Mouse (Mus musculus): ENCODE measurements around the gene Lhfp.

The Lhfp gene

DNA sequence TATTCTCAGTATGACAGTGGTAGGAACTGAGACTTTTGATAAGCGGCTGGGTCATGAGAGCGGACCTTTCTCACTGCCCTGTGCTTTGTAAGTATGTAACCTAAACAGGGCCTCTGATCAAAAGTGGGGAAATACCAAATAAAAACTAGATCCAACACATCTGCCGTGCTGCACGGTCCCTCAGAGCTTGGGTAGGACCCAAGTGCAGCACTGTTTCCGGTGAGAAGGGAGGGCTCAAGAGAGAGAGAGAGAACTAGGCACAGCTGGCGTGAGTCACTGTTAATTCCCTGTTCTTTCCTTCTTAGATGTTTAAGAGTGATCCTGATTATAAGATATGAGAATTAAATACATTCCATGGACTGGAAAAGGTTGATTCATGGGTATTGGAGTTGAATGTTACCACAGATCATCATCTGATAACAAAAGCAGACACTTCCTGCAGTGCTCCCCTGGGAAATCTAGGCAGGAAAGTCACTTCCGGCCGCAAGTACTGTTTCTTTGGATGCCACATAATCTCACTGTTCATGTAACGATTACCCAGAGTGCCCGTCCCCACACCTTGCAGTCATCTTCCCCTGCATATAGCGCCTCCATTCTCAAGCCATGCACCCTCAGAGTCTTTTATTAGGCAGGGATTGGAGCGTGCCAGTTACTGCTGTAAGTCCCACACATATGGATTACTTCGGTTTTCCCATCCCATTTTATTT is 243.3 kb downstream of the Lhfp start:
- DNase-seq, result peak; percentile 40

- DNase-seq, result no peak
Measured at GRCm38 (mm10) chr3:53288662-53289061, 247.3 kb downstream of the Lhfp start.

DNA sequence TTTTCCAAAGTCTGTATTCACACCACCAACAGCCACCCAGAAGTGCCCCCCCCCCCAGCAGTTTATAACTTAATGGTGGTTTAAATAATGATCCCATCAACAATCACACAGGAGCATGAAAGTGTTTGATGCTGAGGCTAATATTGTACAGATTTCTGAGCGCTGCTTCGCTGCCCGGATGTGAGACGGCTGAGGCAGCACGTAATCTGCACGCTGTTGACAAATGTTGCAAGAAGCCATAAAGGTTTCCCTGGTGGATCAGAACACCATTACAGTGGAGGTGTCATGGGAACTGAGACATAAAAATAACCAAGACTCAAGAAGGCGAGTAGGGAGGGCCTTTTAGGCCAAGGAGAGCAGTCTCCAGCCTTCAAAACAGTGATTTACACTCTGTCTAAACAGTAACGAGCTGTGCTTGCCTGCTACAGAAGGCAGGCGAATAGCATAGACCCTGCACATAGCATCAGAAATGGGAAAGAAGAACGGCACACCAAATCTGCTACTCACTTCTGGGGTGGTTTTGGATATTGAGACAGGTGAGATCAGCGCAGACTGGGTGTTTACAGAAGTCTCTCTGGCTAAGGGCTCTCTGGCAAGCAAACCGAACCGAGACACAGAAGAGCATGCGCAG is 248.4 kb downstream of the Lhfp start:
- no peak for DNase-seq

DNA sequence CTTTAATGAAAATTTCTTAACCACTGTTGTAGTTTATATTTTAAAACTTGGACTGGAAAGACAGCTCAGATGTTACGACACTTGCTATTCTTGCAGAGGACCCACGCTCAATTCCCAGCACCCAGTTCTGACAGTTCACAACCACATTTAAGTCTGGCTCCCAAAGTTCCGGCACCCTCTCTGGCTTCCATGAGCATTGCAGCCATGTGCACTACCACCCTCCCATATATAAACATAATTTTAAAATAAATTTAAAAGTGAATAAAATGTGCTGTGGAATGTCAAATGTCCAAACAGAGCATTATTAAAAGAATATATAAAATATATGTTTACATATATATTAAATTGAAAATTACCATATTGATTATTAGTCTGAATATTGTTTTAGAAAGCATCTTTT is 249.9 kb downstream of the Lhfp start:
- DNase-seq, result no peak

DNA sequence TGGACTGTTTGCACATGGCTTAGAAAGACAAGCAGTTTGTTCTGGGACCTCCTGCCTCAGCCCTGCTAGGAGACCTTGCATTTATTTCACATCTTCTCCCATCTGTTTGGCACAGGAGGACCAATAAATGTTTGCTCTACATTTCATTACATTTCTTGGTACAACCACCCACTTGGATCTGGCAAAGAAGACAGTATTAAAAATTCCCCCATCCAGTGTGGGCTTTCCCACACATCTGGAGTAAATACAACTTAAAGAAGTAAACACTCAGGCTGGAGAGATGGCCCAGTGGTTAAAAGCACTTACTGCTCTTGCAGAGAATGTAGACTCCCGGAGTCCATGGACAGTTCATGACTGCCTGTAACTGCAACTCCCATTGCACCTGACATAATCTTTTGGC is 250.6 kb downstream of the Lhfp start:
- no peak for DNase-seq

DNA sequence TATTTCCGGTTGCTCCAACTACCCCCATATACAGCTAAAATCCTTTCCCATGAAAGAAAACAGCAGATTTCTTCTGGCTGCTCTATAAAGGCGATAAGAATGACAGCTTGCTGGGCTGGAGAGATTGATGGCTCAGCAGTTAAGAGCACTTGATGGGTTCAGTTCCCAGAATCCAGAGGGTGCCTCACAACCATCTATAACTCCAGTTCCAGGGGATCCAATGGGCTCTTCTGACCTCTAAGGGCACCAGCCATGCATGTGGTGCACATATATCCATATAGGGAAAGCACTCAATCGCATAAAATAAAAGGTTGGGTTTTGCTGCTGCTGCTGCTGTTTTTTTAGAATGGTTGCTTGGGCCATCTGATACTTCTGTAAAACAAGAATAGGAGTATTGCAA is 251.1 kb downstream of the Lhfp start:
- no peak for DNase-seq

- DNase-seq, result no peak
Measured at GRCm38 (mm10) chr3:53292979-53293378, 251.7 kb downstream of the Lhfp start.

GRCm38 (mm10) chr3:53293901-53294433 is 252.6 kb downstream of the Lhfp start:
- DNase-seq, result no peak

GRCm38 (mm10) chr3:53294855-53295254 is 253.5 kb downstream of the Lhfp start:
- no peak for DNase-seq

DNA sequence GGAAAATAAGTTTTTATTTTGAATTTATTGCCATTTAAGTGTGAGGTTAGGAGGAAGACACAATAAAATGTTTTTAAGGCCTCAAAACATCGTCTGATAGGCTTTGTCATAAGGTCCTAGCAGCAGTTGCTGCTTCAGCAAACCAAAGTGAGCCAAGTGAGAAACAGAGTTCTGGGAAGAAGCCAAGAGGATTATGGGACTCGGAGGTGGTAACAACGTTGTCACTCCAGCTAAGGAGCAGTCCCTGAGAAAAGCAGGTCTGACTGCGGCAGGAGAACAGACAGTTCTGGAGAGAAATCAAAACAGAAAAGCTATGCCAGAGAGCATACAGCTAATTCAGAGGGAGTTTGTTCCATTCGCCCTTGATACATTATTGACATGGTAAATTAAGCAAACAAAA is 260.5 kb downstream of the Lhfp start:
- no peak for DNase-seq

DNA sequence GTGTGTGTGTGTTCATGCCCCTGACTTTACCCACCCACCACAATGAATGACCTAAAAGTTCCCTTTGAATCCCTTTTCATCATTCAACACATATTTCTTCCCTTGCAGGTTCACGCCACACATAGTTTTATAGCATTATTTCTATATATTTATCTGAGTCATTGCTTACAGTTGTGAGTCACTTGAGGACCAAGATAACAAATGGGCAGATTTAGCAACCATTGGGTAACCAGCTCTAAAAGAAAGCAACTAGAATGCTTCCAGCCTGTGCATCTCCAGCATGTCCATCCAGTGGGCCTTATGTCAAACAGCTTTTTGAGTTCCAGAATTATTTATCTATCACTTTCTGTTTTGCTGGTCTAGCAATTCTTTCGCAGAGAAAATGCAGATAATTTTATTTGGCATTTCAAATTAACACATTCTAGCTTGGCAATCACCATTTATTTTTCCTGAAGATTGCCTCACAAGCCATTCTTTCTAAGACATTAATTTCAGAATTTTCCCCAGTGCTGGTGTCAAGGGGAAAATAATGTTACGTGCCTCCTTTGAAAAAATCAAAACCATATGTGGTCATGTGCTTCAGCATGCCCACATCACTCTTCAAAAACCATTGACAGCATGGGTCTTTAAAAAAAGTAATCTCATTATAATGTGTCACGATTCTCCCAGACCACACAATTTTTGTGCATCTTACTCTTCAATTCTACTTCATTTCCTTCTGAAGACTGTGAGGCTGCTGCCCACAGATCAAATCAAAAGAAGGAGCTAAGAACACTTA is 263.0 kb downstream of the Lhfp start:
- DNase-seq, result no peak

DNA sequence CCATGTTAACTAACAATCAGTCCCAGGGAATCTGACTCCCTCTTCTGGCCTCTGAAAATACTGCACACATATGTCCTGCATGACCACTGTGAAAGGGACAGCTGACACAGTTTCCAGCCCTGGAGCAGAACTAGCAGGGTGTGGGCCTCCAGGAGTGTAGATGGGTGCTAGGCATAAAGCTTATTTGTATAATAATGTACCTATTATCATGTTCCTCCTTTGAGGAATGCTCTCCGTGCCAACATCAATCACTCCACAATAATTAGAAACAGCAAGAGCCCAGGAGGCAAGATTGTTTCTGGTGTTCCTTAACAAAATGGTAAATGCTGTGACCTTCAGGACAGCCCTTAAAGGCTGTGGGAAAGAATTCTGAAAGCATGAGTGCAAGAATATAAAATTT is 264.5 kb downstream of the Lhfp start:
- DNase-seq, result no peak

DNA sequence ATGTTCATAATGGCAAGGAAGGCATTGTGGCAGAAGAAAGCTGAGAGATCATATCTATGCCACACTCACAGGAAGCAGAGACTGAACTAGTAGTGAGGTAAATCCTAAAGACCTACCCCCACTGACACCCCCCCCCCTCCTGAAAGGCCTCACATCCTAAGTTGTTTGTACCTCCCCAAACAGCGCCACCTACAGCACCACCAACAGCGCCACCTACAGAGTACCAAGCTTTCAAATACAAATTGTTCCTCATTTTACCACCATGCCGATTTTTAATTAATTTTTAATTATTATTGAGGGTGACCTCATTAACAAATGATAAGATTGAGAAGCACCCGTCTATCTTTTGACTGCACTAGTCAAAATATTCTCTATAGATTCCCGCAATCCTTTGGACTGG is 267.3 kb downstream of the Lhfp start:
- DNase-seq, result no peak

GRCm38 (mm10) chr3:53310093-53310492 is 268.8 kb downstream of the Lhfp start:
- DNase-seq, result no peak

GRCm38 (mm10) chr3:53310615-53311014 is 269.3 kb downstream of the Lhfp start:
- no peak for DNase-seq
